In the genomic region with DNA sequence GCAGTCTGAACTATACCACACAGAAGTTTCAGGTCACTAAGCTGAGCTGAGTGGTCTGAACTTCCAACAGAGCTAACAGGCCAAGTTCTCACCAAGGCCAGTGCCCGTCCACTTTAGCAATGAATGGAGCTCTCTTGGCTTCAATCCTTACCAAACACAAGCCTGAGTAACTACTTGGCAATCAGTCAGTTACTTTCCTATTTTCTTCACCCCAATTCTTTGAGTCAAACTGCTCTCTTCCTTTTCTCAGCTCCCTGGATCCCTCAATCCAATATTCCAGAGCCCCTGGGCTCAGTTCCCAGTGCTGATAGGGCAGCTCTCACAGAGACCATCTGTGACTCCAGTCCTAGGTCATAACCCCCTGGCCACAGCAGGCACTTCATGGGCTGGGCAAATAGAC, we compare ENCODE assay signal across 11 mouse cellular contexts.
"Had no signal": no experiment of that assay in that cellular context is flagged by ENCODE, and none has a peak within 500 bp of the region (broad histone marks: within the 10 kb centered on the region; RNA-seq: fewer than 3 reads in every experiment).

No protein-coding gene starts in this region.

- DNase-seq: kidney, adult 18-20 months; kidney, postnatal 25 days; layer of hippocampus, adult 9-11 months; lung, postnatal 14 days; thymus, postnatal 4 days had no signal

- H3K4me3 ChIP-seq: limb, embryonic 12.5 days; lung, embryonic 15.5 days; megakaryocyte, embryonic 14.5 days; midbrain, embryonic 15.5 days; neural tube, embryonic 12.5 days had no signal

- H3K27ac ChIP-seq: limb, embryonic 12.5 days; lung, embryonic 15.5 days; macrophage; midbrain, embryonic 15.5 days; neural tube, embryonic 12.5 days had no signal
